Mouse (Mus musculus) limb, embryonic 14.5 days (tissue): Measurements from ENCODE around the gene Sema5a. TPM values are rescaled to one million over a fixed set of nuclear protein-coding genes. Genes with fewer than 3 reads are reported as not detected.

ENCODE experiments used
- ATAC-seq: fragments of 200-750 bp; cut with Nextera tagmentation; 2 replicates; pipeline ENCODE4 v1.8.0; 2017; ENCODE audit warnings: low read depth, moderate number of reproducible peaks, moderate TSS enrichment; ENCODE audit not compliant: low FRiP score
- DNase-seq: peaks from one replicate; pipeline ENCODE4 v3.0.0-alpha.2; 2015; ENCODE audit warnings: low spot score
- H3K27ac ChIP-seq: fragments of 300-500 bp; sonication (generic); replicated peaks from 2 replicates; pipeline ENCODE4 v1.5.1; 2014; ENCODE audit warnings: low read depth, mild to moderate bottlenecking, low read length, moderate library complexity, mixed read lengths
- H3K27me3 ChIP-seq: fragments of 300-500 bp; sonication (generic); 2 replicates; pipeline ENCODE4 v1.6.1; 2014; ENCODE audit warnings: low read length, mixed read lengths; ENCODE audit not compliant: control insufficient read depth, insufficient read depth
- H3K36me3 ChIP-seq: fragments of 300-500 bp; sonication (generic); 2 replicates; pipeline ENCODE4 v1.6.1; 2014; ENCODE audit warnings: mild to moderate bottlenecking, low read length, moderate library complexity, mixed read lengths; ENCODE audit not compliant: control insufficient read depth, insufficient read depth
- H3K4me1 ChIP-seq: fragments of 300-500 bp; sonication (generic); 2 replicates; pipeline ENCODE4 v1.6.1; 2014; ENCODE audit warnings: antibody characterized with exemption, low read length, mixed read lengths; ENCODE audit not compliant: control insufficient read depth, insufficient read depth
- H3K4me2 ChIP-seq: fragments of 300-500 bp; sonication (generic); replicated peaks from 2 replicates; pipeline ENCODE4 v1.6.1; 2014; ENCODE audit warnings: low read depth, mild to moderate bottlenecking, low read length, moderate library complexity; ENCODE audit not compliant: severe bottlenecking
- H3K4me3 ChIP-seq: fragments of 300-500 bp; sonication (generic); replicated peaks from 2 replicates; pipeline ENCODE4 v1.5.1; 2014; ENCODE audit warnings: low read length
- H3K9ac ChIP-seq: fragments of 300-500 bp; sonication (generic); 2 replicates; pipeline ENCODE4 v1.6.1; 2014; ENCODE audit warnings: mild to moderate bottlenecking, low read depth, low read length, moderate library complexity; ENCODE audit not compliant: severe bottlenecking
- H3K9me3 ChIP-seq: fragments of 300-500 bp; sonication (generic); 2 replicates; pipeline ENCODE4 v1.6.1; 2016; ENCODE audit warnings: low read length; ENCODE audit not compliant: control insufficient read depth
- POLR2A ChIP-seq: fragments of 200-500 bp; IDR thresholded peaks from 2 replicates; pipeline ENCODE4 v1.8.0; 2012; ENCODE audit warnings: inconsistent platforms, mild to moderate bottlenecking, moderate library complexity, borderline replicate concordance; ENCODE audit not compliant: insufficient read depth, insufficient read length; ENCODE audit errors: extremely low read depth
- WGBS: fragments of 180-500 bp; shearing (Covaris S2); extraction: QIAGEN DNeasy Blood & Tissue Kit; methylation state at CpG from one replicate; pipeline ENCODE4 v1.1.7; 2014; 5-methylcytosine and 5-hydroxymethylcytosine counted together
- polyA plus RNA-seq, 2 experiments: library from polyadenylated mRNA; depleted of rRNA in 1 of 2; stranded (reverse) in 1 of 2; unstranded in 1 of 2; fragments of >200 nt; fragmentation: Nextera tagmentation in 1 of 2; extraction: Ambion mirVana in 1 of 2; gene quantifications; 2 replicates each; pipeline versions ENCODE4 v1.2.1 to v1.2.3; 2012 to 2014

Sema5a gene
- polyA plus RNA-seq, 2 experiments: 33.0 to 36.6 TPM

DNA sequence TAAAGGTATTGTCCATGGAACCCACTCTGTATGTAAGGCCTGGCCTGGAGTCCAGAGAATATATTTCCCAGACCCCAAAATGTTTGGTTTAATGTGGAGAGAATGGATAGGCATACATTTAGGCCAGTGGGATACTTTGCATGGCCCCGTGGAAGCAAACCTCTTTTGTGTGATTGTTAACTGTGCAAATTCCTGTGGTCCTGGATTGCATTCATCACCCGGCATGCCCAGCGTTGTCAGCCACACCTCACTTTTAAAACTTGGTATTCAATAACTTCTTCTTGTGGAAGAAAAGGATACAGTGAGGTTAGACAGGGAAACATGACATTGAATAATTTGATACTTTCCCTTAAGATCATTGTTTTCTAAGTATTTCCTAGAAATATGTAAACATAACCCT lies 46.4 kb downstream of the Sema5a start:
- WGBS: 82% methylated on average over 3 of the region's 3 CpGs
- no peaks in the 10 kb centered on the region for H3K9me3 ChIP-seq
- ATAC-seq (no peak), DNase-seq (no peak)
- no peak overlapping the region for H3K4me3 ChIP-seq
- no peak overlapping the region for H3K27ac ChIP-seq
- no peaks in the 10 kb centered on the region; the same call in none of the 2 replicates for H3K36me3 ChIP-seq
- peaks cover 9% of the 10 kb centered on the region for H3K4me1 ChIP-seq
- H3K27me3 ChIP-seq: no peaks in the 10 kb centered on the region
- no peak for TF ChIP-seq POLR2A
- no peak overlapping the region for H3K4me2 ChIP-seq
- H3K9ac ChIP-seq: no peak overlapping the region

DNA sequence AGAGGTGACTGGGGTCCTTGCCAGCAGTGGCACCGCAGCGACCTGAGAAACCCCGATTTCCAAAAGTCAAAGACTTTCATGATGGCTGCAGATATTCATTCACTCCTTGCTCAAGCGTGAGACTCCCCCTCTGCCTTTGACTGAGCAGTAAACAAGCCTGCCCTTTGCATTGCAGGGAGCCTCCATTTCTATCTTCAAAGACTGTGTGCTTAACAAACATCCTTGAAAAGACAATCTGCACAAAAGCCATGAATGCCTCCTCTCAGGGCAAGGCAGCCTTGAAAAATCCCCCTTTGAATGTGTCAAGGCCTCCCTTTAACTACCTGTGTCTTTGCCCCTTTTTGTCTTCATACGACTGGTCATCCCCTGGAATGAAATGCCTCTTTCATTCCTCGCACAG lies 51.9 kb downstream of the Sema5a start:
- no peak overlapping the region for H3K4me2 ChIP-seq
- TF ChIP-seq POLR2A: no peak
- ATAC-seq: no peak
- no peaks in the 10 kb centered on the region for H3K27me3 ChIP-seq
- no peak overlapping the region for H3K4me3 ChIP-seq
- H3K4me1 ChIP-seq: no peaks in the 10 kb centered on the region
- no peaks in the 10 kb centered on the region for H3K9me3 ChIP-seq
- WGBS: 81% methylated on average over 6 of the region's 6 CpGs
- H3K27ac ChIP-seq: no peak overlapping the region
- no peak overlapping the region for H3K9ac ChIP-seq
- DNase-seq: no peak
- no peaks in the 10 kb centered on the region for H3K36me3 ChIP-seq

GRCm38 (mm10) chr15:32297266-32297665 lies 52.7 kb downstream of the Sema5a start:
- ATAC-seq: no peak
- Histone ChIP-seq H3K9me3 (no peaks in the 10 kb centered on the region), H3K4me1 (no peaks in the 10 kb centered on the region), H3K27ac (no peak overlapping the region), H3K36me3 (no peaks in the 10 kb centered on the region), H3K27me3 (no peaks in the 10 kb centered on the region), H3K9ac (no peak overlapping the region), H3K4me3 (no peak overlapping the region), H3K4me2 (no peak overlapping the region)
- TF ChIP-seq POLR2A: no peak
- DNase-seq: no peak
- 80% methylated on average over 5 of the region's 5 CpGs for WGBS

DNA sequence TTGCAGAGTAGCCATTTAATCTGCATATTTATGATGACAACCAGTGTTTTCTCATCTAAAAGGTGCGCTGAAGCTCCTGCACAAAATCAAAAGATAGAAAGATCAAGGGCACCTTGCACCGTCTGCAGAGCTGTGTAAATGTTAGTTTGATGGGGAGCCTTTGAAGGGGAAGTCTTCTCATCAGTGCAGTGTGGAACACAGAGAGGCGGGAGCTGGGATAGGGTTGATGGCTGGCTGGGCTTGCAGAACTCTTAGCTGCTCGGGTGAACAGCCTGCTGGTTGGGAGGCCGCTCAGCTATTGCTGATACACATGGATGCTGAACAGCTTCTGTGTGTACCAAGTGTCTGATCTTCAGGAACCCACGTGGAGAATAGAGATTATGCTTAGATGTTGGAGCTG lies 53.9 kb downstream of the Sema5a start:
- WGBS: 68% methylated on average over 6 of the region's 6 CpGs
- H3K9me3 ChIP-seq: no peaks in the 10 kb centered on the region
- H3K9ac ChIP-seq: no peak overlapping the region
- H3K27ac ChIP-seq: no peak overlapping the region
- no peaks in the 10 kb centered on the region for H3K36me3 ChIP-seq
- no peak for TF ChIP-seq POLR2A
- H3K4me2 ChIP-seq: no peak overlapping the region
- DNase-seq: no peak
- H3K4me3 ChIP-seq: no peak overlapping the region
- H3K4me1 ChIP-seq: no peaks in the 10 kb centered on the region
- H3K27me3 ChIP-seq: no peaks in the 10 kb centered on the region
- ATAC-seq: no peak

- H3K4me2 ChIP-seq: no peak overlapping the region
- H3K4me1 ChIP-seq: no peaks in the 10 kb centered on the region
- H3K27me3 ChIP-seq: no peaks in the 10 kb centered on the region
- no peaks in the 10 kb centered on the region for H3K36me3 ChIP-seq
- DNase-seq: no peak
- no peak overlapping the region for H3K27ac ChIP-seq
- no peaks in the 10 kb centered on the region for H3K9me3 ChIP-seq
- TF ChIP-seq POLR2A: no peak
- no peak overlapping the region for H3K4me3 ChIP-seq
- no peak for ATAC-seq
- 35% methylated on average over 4 of the region's 4 CpGs for WGBS
- H3K9ac ChIP-seq: no peak overlapping the region
Observed at GRCm38 (mm10) chr15:32300991-32301390, 56.4 kb downstream of the Sema5a start.
